Mouse (Mus musculus) forebrain, postnatal 0 days (tissue): ENCODE data around the gene Ier3. TPM values are rescaled to one million over a fixed set of nuclear protein-coding genes. Genes with fewer than 3 reads are reported as not detected.

ENCODE experiments used
- ATAC-seq: fragments of 200-750 bp; cut with Nextera tagmentation; 2 replicates; pipeline ENCODE4 v1.8.0; 2017; ENCODE audit warnings: mild to moderate bottlenecking, moderate library complexity
- DNase-seq: peaks from one replicate; pipeline ENCODE4 v3.0.0-alpha.2; 2015
- H3K27ac ChIP-seq: fragments of 300-500 bp; sonication (generic); 2 replicates; pipeline ENCODE4 v1.5.1; 2014; ENCODE audit warnings: low read depth, mild to moderate bottlenecking, antibody characterized with exemption, low read length, moderate library complexity, mixed read lengths
- H3K27me3 ChIP-seq: fragments of 300-500 bp; sonication (generic); 2 replicates; pipeline ENCODE4 v1.6.1; 2014; ENCODE audit warnings: mild to moderate bottlenecking, low read length, mixed read lengths; ENCODE audit not compliant: insufficient read depth
- H3K36me3 ChIP-seq: fragments of 300-500 bp; sonication (generic); 2 replicates; pipeline ENCODE4 v1.6.1; 2014; ENCODE audit warnings: mild to moderate bottlenecking, moderate library complexity; ENCODE audit not compliant: insufficient read depth
- H3K4me1 ChIP-seq: fragments of 300-500 bp; sonication (generic); 2 replicates; pipeline ENCODE4 v1.6.1; 2014; ENCODE audit warnings: antibody characterized with exemption; ENCODE audit not compliant: insufficient read depth
- H3K4me2 ChIP-seq: fragments of 300-500 bp; sonication (generic); 2 replicates; pipeline ENCODE4 v1.6.1; 2014; ENCODE audit warnings: low read depth, mild to moderate bottlenecking, moderate library complexity
- H3K4me3 ChIP-seq: fragments of 300-500 bp; sonication (generic); 2 replicates; pipeline ENCODE4 v1.5.1; 2014; ENCODE audit warnings: low read depth, low read length, mixed read lengths
- H3K9ac ChIP-seq: fragments of 300-500 bp; sonication (generic); 2 replicates; pipeline ENCODE4 v1.6.1; 2014; ENCODE audit warnings: mild to moderate bottlenecking
- H3K9me3 ChIP-seq: fragments of 300-500 bp; sonication (generic); 2 replicates; pipeline ENCODE4 v1.6.1; 2016; ENCODE audit warnings: low read length
- CTCF ChIP-seq: sonication (generic); IDR thresholded peaks from 2 replicates; pipeline ENCODE4 v1.5.1; 2016; ENCODE audit warnings: antibody characterized with exemption, control low read depth, low read depth
- WGBS: fragments of 180-500 bp; shearing (Covaris S2); extraction: QIAGEN DNeasy Blood & Tissue Kit; methylation state at CpG from one replicate; pipeline ENCODE4 v1.1.7; 2014; 5-methylcytosine and 5-hydroxymethylcytosine counted together
- polyA plus RNA-seq: library from polyadenylated mRNA; unstranded; fragments of >200 nt; fragmentation: Nextera tagmentation; extraction: Ambion mirVana; gene quantifications from 2 replicates; pipeline ENCODE4 v1.2.1, GENCODE M21; 2015
- total RNA-seq: library from RNA; depleted of rRNA; stranded (reverse); fragments of >200 nt; gene quantifications from 2 replicates; pipeline ENCODE4 v1.2.3, GENCODE M21; 2014; rRNA removed

Gene Ier3
- total RNA-seq, result 8.9 and 9.0 TPM in 2 replicates
- polyA plus RNA-seq, result 13.0 and 13.1 TPM in 2 replicates

- Histone ChIP-seq H3K4me1 (peaks cover 14% of the 10 kb centered on the region), H3K4me2 (peak within 1 kb of the TSS; percentile 80), H3K9me3 (no peaks in the 10 kb centered on the region), H3K4me3 (peak within 1 kb of the TSS; percentile 72), H3K27ac (peak within 1 kb of the TSS; percentile 46; the same call in 1 of the 2 replicates), H3K27me3 (no peaks in the 10 kb centered on the region), H3K9ac (peak within 1 kb of the TSS; percentile 79), H3K36me3 (peaks cover 6% of the 10 kb centered on the region)
- DNase-seq (peak; percentile 65), ATAC-seq (peak; percentile 19; the same call in 1 of the 2 replicates)
- WGBS, result 3% methylated on average over 62 of the region's 62 CpGs
- no peak for TF ChIP-seq CTCF
These were observed at the start of gene Ier3 for GRCm38 (mm10) chr17:35821439-35822430. Ier3 (plus strand) TSS chr17:35821684.

- DNase-seq, result peak; percentile 77
- Histone ChIP-seq H3K4me2 (peak overlapping the region; percentile 19; the same call in 1 of the 2 replicates), H3K9me3 (no peaks in the 10 kb centered on the region), H3K4me1 (no peaks in the 10 kb centered on the region), H3K27ac (peak overlapping the region; percentile 48; the same call in 1 of the 2 replicates), H3K27me3 (no peaks in the 10 kb centered on the region), H3K9ac (no peak overlapping the region), H3K4me3 (no peak overlapping the region), H3K36me3 (no peaks in the 10 kb centered on the region)
- peak; percentile 69 for ATAC-seq
- peak; percentile 9; the same call in 1 of the 2 replicates for TF ChIP-seq CTCF
- 36% methylated on average over 13 of the region's 13 CpGs for WGBS
These were observed 44.5 kb upstream of the Ier3 start for GRCm38 (mm10) chr17:35776811-35777609.

GRCm38 (mm10) chr17:35778965-35779364 is 42.5 kb upstream of the Ier3 start:
- no peak overlapping the region for H3K4me3 ChIP-seq
- 71% methylated on average over 6 of the region's 6 CpGs for WGBS
- no peak overlapping the region for H3K9ac ChIP-seq
- no peaks in the 10 kb centered on the region for H3K4me1 ChIP-seq
- ATAC-seq, result no peak
- DNase-seq, result no peak
- H3K27ac ChIP-seq, result no peak overlapping the region
- H3K4me2 ChIP-seq, result no peak overlapping the region
- no peaks in the 10 kb centered on the region for H3K27me3 ChIP-seq
- no peaks in the 10 kb centered on the region for H3K9me3 ChIP-seq
- TF ChIP-seq CTCF, result no peak
- no peaks in the 10 kb centered on the region for H3K36me3 ChIP-seq

- no peak for ATAC-seq
These were observed 41.8 kb upstream of the Ier3 start for GRCm38 (mm10) chr17:35779466-35780205.

GRCm38 (mm10) chr17:35780362-35780761 is 41.1 kb upstream of the Ier3 start:
- H3K36me3 ChIP-seq, result no peaks in the 10 kb centered on the region
- 91% methylated on average over 7 of the region's 7 CpGs for WGBS
- TF ChIP-seq CTCF, result no peak

More at GRCm38 (mm10) chr17:35779466-35780205, 41.8 kb upstream of the Ier3 start:
- Histone ChIP-seq H3K4me2 (no peak overlapping the region), H3K9me3 (no peaks in the 10 kb centered on the region), H3K36me3 (no peaks in the 10 kb centered on the region), H3K9ac (no peak overlapping the region), H3K27me3 (no peaks in the 10 kb centered on the region), H3K4me3 (no peak overlapping the region), H3K4me1 (no peaks in the 10 kb centered on the region), H3K27ac (no peak overlapping the region)
- DNase-seq, result no peak
- WGBS, result 64% methylated on average over 10 of the region's 10 CpGs
- no peak for TF ChIP-seq CTCF

GRCm38 (mm10) chr17:35782398-35782797 is 39.1 kb upstream of the Ier3 start:
- H3K4me3 ChIP-seq, result no peak overlapping the region
- H3K36me3 ChIP-seq, result no peaks in the 10 kb centered on the region
- 70% methylated on average over 2 of the region's 2 CpGs for WGBS
- DNase-seq, result peak; percentile 6
- H3K9me3 ChIP-seq, result no peaks in the 10 kb centered on the region
- H3K27me3 ChIP-seq, result no peaks in the 10 kb centered on the region
- no peak for ATAC-seq
- H3K4me1 ChIP-seq, result no peaks in the 10 kb centered on the region
- 0 out of 2 replicates have a peak, but pooled peaks have one; percentile 23 for TF ChIP-seq CTCF
- no peak overlapping the region for H3K27ac ChIP-seq
- no peak overlapping the region for H3K9ac ChIP-seq
- H3K4me2 ChIP-seq, result no peak overlapping the region

More at GRCm38 (mm10) chr17:35780362-35780761, 41.1 kb upstream of the Ier3 start:
- no peak overlapping the region for H3K4me3 ChIP-seq
- H3K27ac ChIP-seq, result no peak overlapping the region
- ATAC-seq (no peak), DNase-seq (no peak)
- H3K4me2 ChIP-seq, result no peak overlapping the region
- no peaks in the 10 kb centered on the region for H3K27me3 ChIP-seq
- no peak overlapping the region for H3K9ac ChIP-seq
- no peaks in the 10 kb centered on the region for H3K4me1 ChIP-seq
- no peaks in the 10 kb centered on the region for H3K9me3 ChIP-seq
